Mouse (Mus musculus) heart, adult 11 months (tissue): ENCODE results near the gene Lcat.

Experiments used
- DNase-seq: peaks from one replicate; pipeline ENCODE4 v3.0.0; 2022

Gene Lcat

DNA sequence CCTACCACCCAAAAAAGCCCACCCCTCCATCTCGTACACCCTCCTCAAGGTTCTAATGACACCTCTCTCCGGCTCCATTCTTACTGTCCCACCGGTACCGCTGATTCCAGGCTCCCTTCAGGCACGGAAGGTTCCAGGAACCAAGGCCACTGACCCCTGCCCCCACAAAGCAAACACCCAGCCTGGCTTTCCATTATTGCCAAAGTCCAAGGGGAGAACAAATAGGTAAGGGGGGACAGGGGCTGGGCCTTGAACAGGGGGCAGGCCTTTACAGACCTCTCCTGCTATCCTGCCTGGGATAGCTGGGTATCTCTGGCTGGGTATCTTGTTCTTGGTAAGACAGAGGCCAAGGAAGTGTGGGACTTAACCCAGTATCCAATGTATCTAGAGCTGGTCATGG is 640 bp downstream of the Lcat start:
- peak; percentile 82 for DNase-seq

DNA sequence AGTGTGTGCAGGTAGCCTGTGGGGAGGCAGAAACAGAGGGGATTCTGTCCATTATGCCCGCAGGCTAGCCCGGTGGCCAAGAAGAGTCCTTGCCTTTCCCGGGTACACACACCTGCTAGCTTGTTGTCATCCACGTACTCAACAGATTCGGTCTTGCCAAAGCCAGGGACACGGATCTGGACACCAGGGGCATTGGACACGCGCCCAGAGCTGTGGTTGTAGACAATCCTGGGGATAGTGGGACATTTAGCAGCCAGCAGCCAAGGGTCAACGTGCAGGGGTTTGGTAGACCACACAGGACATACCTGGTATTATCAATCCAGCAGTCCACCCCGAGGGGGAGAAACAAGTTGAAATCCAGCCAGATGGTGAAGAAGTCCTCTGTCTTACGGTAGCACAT is 1.2 kb downstream of the Lcat start:
- peak; percentile 90 for DNase-seq

- no peak for DNase-seq
Measured at GRCm38 (mm10) chr8:105938306-105938669, 4.9 kb downstream of the Lcat start, which contains the start of gene Psmb10. Gene Psmb10, minus strand, starts transcription at chr8:105938444.

- peak; percentile 98 for DNase-seq
Measured at GRCm38 (mm10) chr8:105937496-105938305, 5.5 kb downstream of the Lcat start.

GRCm38 (mm10) chr8:105936866-105937475 is 6.2 kb downstream of the Lcat start:
- DNase-seq: peak; percentile 100

DNA sequence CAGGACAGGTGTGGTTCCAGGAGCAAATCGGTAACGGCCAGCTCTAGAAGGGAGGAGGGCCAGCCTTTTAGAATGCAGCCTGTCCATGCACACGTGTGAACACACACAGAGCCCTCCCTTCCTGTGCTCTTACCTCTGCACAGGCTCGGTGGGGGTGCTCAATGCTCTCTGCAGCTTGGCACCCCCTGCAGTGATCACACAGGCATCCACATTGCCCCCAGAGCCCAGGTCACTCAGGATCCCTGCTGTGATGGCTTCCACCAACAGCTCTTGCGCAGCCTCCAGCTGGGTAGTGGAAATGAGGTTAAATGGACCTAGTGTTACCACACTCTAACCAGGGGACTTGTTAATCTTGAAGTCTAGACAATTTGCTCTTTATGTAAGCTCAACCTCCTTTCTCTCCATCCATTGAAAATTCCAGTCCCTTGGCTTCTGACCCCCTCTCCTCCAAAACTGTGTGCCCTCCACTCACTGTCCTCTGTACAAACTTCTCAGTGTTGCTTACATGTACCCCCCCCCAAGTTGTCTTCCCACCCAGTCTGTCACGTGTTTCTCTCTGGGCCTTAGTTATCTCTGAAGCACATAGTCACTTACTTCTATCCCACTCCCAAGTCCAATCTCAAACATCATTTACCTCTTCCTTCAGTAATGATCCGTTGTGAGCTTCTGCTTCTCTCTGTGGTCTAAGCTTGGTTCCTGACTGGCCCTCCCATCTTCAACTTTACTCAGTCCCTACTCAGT is 7.1 kb downstream of the Lcat start:
- DNase-seq: peak; percentile 95

GRCm38 (mm10) chr8:105935105-105935504 is 8.1 kb downstream of the Lcat start:
- no peak for DNase-seq

- no peak for DNase-seq
Measured at GRCm38 (mm10) chr8:105933762-105934161, 9.4 kb downstream of the Lcat start, which contains the start of gene Ctrl. Gene Ctrl, minus strand, starts transcription at chr8:105933862.

GRCm38 (mm10) chr8:105932525-105932924 is 10.7 kb downstream of the Lcat start:
- DNase-seq: peak; percentile 92

GRCm38 (mm10) chr8:105931271-105931670 is 11.9 kb downstream of the Lcat start:
- peak; percentile 90 for DNase-seq

GRCm38 (mm10) chr8:105930602-105931001 is 12.6 kb downstream of the Lcat start:
- peak; percentile 98 for DNase-seq

DNA sequence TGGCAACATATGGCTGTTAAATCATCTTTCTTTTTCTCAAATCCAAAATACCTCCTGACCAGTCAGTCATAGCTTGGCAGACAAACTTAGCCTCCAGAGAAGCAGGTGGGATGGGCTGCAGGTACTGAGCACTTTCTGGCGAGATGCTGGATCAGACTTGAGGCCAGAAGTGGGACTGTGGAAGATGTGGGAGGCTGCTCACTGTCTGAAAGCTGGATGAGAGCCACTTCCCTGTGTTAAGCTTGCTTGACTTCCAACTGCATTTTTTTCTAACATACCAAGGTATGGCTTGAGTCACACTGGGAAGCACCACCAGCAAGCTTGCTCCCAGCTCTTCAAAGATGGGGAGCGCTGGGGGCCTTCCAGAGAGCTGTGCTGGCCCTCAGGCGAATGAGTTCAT is 18.1 kb downstream of the Lcat start:
- DNase-seq: no peak

GRCm38 (mm10) chr8:105919390-105919789 is 23.8 kb downstream of the Lcat start:
- no peak for DNase-seq

DNA sequence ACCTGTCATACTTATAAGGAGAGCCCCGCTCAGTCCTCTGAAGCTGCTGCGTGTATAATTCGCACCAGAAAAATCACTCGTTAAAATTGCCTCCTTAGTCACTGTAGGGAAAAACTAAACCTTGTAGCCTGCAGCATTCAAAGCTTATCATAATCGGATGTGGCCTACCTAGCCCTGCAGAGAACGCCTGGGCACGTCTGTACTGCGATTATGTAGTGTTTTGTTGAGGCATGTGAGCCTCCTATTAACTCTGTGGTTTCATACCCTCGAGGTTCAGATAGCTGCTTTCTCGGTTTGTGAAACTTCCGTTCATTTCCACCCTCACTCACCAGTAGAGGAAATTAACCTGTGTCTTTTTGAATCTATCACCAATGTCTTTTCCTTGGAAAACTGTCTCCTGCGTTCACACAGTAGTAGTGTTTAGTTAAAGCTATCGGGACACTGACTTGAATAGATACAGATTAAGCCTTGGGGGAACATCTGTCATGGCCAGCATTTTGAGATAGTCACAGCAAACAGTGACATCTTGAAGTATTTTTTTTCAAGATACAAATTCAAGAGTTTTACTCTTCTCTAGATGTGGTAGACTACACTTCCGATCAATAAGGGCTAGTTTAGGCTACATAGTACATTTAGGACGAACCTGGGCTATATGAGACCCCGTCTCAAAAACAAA is 42.1 kb downstream of the Lcat start:
- no peak for DNase-seq

GRCm38 (mm10) chr8:105900180-105900940 is 42.8 kb downstream of the Lcat start, which contains the start of gene Pskh1:
Gene Pskh1, plus strand, starts transcription at chr8:105900441.
- DNase-seq: peak; percentile 99

DNA sequence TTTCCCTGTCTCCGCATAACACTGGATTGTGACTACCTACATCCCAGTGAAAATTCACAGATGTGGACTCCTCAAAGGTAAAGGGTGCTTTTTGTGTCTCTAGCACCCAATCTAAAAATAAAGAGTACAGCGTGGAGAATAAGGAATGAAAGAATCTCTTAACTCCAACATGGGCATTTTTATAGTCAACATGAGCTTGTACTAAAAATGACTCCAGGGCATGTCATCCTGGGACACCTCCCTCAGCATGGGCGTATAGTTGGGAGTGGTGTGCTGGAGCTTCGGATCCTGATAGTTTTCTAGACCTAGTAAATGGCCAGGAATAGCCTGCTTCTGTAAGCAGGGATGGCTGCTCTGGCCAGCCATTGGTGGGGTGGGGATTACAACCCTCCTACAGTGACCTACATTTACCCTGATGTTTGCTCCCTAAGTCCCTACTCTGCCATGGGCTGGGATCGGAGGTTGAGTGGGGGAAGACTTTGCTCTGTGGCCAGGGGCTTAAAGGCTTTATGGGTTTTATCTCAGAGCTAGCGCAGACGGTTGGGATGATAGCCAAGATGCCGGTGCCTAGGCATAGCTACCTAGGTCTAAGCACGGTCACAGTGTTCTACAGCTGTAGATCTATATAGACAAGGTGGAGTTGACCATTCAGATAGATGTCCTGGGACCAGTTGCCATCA is 45.2 kb downstream of the Lcat start:
- no peak for DNase-seq

- DNase-seq: peak; percentile 98
Measured at GRCm38 (mm10) chr8:105893339-105893738, 49.8 kb downstream of the Lcat start, which contains the start of gene Nrn1l. Gene Nrn1l, plus strand, starts transcription at chr8:105893567.

- DNase-seq: no peak
Measured at GRCm38 (mm10) chr8:105892432-105892831, 50.8 kb downstream of the Lcat start.

DNA sequence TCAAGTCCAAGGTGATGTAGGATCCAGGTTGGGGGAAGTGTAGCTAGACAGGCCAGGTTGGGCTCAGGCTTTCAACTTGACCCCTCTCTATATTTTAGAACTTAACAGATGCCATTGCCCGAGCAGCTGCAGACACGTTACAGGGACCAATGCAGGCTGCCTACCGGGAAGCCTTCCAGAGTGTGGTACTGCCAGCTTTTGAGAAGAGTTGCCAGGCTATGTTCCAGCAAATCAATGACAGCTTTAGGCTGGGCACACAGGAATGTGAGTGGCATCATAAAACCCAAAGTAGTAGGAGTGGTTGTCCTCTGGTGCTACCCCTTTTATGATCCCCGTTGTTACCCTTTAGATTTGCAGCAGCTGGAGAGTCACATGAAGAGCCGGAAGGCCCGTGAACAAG is 52.3 kb downstream of the Lcat start:
- peak; percentile 95 for DNase-seq

DNA sequence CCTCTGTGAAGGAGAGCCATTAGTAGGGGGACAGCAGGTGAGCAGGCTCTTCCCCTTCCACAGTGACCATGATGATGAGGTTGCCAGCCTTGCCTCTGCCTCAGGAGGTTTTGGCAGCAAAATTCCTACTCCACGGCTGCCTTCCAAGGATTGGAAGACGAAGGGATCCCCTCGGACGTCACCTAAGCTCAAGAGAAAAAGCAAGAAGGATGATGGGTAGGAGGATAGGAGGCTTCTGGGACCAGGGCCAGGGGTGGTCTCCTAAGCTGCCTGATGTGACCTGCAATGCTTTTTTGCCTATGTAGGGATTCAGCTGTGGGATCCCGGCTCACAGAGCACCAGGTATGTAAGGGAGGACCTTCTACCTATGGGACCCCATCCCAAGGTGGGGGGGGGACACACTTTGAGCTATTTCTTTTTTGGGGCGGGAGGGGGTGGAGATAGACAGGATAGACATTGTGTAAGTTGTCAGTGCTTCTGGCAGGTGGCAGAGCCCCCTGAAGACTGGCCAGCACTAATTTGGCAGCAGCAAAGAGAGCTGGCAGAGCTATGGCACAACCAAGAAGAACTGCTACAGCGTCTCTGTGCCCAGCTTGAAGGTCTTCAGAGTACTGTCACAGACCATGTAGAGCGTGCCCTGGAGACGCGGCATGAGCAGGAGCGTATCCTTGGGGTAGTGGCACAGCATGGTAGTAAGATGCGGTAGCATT is 53.3 kb downstream of the Lcat start:
- no peak for DNase-seq
